Mouse (Mus musculus) frontal cortex, postnatal 10 days (tissue): Measurements from ENCODE around the gene Drg1.
"Not testable (repeated sequence)": the region's sequence is repeated elsewhere in the genome, so short reads cannot be mapped to it uniquely, and the experiment has no call there.

Experiments used
- DNase-seq, 2 experiments: peaks; one replicate each; pipeline ENCODE4 v3.0.0; 2022; ENCODE audit warnings: low spot score in 2 of 2, mixed read lengths in 1 of 2

The Drg1 gene

GRCm38 (mm10) chr11:3167129-3167528 is 99.1 kb downstream of the Drg1 start:
- DNase-seq: not testable (repeated sequence)

DNA sequence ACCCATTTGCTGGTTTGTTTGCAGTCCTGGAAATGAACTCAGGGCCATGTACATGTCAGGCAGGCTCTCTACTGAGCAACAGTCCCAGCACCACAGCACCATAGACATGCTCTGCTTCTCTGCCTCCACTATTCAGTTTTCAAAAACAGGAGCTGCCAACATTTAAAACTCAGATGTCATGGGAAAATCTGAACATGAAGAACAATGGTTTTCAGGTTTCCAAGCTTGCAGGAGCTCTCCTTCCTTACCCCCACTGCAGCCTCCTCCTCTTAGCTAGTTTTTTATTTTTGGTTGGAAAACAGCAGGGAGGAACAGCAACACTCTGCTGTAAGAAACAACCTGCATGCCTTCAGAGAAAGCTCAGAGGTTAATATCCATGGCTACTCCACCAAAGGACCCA is 99.9 kb downstream of the Drg1 start:
- DNase-seq: not testable (repeated sequence)

GRCm38 (mm10) chr11:3165210-3165782 is 100.9 kb downstream of the Drg1 start:
- not testable (repeated sequence) for DNase-seq

DNA sequence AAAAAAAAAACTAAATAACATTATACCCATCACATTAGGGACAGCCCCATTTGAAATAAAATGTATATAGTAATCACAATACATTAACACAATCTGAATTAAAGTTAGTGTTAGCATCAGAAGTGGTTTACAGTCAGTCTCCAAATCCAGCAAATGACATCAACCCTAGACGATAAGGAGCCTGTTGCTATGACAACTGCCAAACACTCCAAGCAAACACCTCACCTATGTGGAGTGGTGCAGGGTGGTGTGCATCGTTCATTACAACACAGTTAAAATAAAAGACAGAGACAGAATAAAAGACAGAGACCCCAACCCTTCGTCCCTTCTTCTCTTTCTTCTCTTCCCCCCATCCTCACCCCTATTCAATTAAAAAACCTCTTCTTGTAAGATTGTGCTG is 102.6 kb downstream of the Drg1 start:
- not testable (repeated sequence) for DNase-seq

DNA sequence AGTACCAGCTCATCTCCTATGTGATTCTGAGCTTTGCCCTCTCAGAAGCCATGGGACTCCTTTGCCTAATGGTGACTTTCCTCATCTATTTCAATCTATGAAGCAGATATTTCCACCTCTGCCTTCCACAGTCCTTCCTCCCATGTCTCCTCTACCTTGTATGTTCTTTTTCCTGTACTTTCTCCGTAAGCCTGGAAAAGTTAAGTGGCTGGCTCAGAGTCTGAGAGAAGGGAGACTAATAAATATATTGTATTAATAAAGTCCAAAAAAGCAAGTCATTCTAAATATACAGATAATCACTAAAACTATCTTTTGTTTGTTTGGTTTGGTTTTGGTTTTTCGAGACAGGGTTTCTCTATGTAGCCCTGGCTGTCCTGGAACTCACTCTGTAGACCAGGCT is 103.1 kb downstream of the Drg1 start:
- DNase-seq: not testable (repeated sequence)

DNA sequence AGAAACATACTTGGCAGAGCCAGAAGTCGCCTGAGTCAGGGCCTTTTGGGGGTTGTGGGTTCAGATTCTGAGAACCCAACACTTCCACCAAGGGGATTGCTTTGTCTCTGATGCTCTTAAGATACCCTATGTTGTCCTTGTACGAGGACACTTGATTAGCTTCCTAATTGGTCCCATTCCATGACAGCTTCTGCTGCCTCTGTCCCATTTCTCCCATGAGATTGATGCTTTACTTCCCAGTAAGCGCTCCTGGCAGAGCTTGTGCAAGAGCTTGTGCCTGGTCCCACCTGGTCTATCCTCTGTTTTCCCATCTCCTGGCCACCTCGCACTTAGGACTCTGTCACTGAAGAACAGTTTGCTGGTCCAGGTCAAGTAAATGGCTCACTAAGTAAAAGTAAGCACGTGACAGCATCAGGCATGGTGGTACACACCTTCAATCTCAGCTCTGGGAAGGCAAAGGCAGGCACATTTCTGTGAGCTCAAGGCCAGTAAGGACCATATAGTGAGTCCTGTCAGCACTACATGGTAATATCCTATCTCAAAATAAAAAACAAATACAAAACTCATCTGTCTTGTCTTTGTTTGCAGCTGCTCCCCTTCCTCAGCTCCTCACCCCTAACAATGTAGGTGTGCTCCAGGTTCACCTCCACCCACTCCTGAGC is 103.8 kb downstream of the Drg1 start:
- DNase-seq: peak; percentile 57 to 59

- DNase-seq: peak; percentile 53 to 59
Observed at GRCm38 (mm10) chr11:3161370-3161769, 104.8 kb downstream of the Drg1 start.

DNA sequence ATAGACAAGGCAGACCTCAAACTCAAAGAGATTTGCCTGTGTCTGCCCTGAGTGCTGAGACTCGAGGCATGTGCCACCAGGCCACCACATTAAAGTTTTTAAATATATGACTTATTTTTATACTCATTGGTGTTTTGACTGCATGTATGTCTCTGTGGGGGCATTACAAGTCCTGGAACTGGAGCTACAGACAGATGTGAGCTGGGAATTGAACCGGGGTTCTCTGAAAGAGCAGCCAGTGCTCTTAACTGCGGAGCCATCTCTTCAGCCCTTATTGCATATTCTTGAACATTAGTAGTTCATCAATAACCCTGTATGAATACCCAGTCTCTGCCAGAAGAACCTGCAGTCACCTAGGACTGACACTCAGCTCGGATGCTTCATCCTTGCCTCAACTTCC is 107.4 kb downstream of the Drg1 start:
- DNase-seq: not testable (repeated sequence)

DNA sequence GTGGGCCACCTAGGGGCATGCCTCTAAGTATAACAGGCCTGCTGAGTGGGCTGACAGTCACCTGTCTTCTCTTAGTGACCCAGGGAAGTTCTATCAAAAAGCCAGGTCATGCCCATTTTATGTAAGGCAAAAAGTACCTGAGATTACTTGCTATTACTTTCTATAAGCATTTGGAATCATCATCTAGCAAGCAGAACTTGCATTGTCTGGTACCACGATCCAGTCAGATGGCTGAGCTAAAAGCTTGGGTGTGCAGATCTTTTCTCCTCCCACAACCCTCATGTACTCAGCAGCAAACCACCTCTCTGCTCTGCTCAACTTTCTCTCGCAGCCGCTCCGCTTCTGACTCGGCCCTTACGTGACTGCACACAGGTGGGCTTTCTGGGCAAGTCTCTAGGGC is 108.2 kb downstream of the Drg1 start:
- DNase-seq: not testable (repeated sequence)

- DNase-seq: not testable (repeated sequence)
Observed at GRCm38 (mm10) chr11:3156991-3157390, 109.2 kb downstream of the Drg1 start.

DNA sequence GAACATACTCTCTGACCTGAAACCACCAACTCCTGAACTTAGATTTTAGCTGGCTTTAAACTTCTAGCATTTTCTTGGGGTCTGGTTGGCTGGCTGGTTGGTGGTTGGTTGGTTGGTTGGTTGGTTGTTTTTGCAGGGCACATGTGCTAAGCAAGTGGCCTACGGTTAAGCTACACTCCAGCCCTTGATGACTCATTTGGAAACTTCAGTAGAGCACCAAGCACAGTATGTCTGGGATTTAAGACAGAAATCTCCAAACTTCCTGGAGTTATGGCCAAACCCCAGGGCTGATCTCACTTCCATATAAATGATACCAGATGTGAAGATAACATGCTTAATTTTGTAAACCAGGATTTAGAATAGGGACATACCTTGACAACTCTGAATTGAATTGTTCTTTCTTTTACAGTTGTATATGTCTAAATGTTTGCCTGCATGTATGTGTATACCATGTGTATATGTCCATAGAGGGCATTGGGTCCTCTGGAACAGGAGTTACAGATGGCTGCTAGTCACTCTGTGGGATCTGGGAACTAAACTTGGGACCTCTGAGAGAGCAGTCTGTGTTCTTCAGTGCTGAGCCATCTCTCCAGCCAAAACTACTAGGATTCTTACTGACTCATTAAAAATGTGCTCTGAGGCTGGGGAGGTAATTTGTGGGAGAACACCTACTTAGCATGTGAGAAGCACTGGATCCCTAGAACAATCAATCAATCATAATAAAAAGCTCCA is 112.4 kb downstream of the Drg1 start:
- peak; percentile 58 to 69 for DNase-seq

GRCm38 (mm10) chr11:3151358-3151757 is 114.9 kb downstream of the Drg1 start:
- not testable (repeated sequence) for DNase-seq

GRCm38 (mm10) chr11:3150677-3151003 is 115.6 kb downstream of the Drg1 start:
- DNase-seq: not testable (repeated sequence)

GRCm38 (mm10) chr11:3150003-3150676 is 116.1 kb downstream of the Drg1 start:
- DNase-seq: not testable (repeated sequence)

DNA sequence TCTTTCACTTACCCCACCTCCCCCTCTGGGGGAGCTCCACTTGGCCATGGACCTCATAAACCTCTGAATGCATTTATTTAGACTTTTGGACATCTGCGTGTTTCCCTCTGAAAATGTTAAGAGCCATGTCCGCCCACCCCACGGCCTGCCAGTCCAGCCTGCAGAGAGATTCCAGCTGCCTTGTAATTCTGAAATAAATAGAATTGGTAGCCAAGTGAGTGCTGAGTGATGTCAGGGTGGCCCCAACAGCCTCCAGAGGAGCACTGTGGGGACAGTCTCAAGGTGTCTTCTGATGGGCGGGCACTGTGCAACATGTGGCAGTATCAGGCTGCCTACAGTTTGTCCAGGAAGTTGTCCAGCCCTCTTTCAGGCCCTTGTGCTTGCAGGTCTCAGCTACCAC is 116.7 kb downstream of the Drg1 start:
- not testable (repeated sequence) for DNase-seq

DNA sequence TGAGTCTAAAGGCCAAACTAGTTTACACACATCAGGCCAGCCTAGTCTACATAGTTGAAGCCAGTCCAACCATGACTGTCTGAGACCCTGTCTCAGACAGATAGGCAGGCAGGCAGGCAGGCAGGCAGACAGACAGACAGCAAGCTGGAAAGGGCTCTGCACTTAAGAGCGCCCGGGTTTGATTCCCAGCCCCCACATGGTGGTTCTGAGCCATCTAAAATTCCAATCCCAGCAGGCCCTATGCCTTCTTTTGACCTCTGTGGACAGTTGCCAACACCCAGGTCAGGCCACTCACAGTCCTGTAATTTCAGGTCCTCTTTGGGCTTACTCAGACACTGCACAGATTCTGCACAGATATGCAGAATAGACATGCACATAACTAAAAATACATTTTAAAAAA is 119.4 kb downstream of the Drg1 start:
- DNase-seq: not testable (repeated sequence)

GRCm38 (mm10) chr11:3145359-3146165 is 120.7 kb downstream of the Drg1 start:
- not testable (repeated sequence) for DNase-seq

- not testable (repeated sequence) for DNase-seq
Observed at GRCm38 (mm10) chr11:3143984-3144383, 122.2 kb downstream of the Drg1 start.

DNA sequence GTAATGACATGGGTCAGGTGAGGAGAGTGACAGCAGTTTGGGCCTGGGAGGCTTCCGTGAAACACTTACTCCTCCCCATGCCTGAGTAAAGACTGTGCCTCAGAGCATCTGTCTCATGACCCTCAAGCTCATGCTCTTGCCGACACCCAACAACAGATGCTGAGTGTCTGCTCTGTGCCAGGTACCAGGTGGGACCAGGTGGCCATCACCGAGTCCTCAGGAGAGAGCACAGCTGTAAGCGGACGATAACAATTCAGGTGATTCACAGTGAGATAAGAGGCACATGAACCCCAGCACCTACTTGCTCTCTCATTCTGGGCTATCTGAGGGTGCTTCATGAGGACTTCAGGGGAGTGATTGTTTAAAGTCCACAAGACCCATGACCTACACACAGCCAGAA is 123.8 kb downstream of the Drg1 start:
- DNase-seq: peak; percentile 84 to 89

- DNase-seq: not testable (repeated sequence)
Observed at GRCm38 (mm10) chr11:3140967-3141535, 125.2 kb downstream of the Drg1 start.

GRCm38 (mm10) chr11:3138323-3138722 is 127.9 kb downstream of the Drg1 start:
- not testable (repeated sequence) for DNase-seq
